Mouse (Mus musculus) G1E (cell line): ENCODE measurements at regions not wholly inside any gene's neighbourhood (a gene's known extent, or its start where the extent isn't known, plus 50 kb on each side); places are given as distances from the start of the nearest gene placed in this dataset.

ENCODE experiments used
- CTCF ChIP-seq: IDR thresholded peaks from 2 replicates; pipeline ENCODE4 v1.5.1; 2012; ENCODE audit warnings: low read depth, low read length, inconsistent platforms, mixed read lengths
- GATA1 ChIP-seq: IDR thresholded peaks from 2 replicates; pipeline ENCODE4 v1.6.1; 2012; ENCODE audit warnings: borderline replicate concordance, low read length, inconsistent platforms, mixed read lengths
- POLR2AphosphoS5 ChIP-seq: IDR thresholded peaks from 2 replicates; pipeline ENCODE4 v1.6.1; 2012; ENCODE audit warnings: low read depth, low read length, inconsistent platforms; ENCODE audit not compliant: insufficient replicate concordance
- TAL1 ChIP-seq: conservative IDR thresholded peaks from 2 replicates; pipeline ENCODE4 v1.6.1; 2012; ENCODE audit warnings: low read depth, low read length, inconsistent platforms, mixed read lengths

DNA sequence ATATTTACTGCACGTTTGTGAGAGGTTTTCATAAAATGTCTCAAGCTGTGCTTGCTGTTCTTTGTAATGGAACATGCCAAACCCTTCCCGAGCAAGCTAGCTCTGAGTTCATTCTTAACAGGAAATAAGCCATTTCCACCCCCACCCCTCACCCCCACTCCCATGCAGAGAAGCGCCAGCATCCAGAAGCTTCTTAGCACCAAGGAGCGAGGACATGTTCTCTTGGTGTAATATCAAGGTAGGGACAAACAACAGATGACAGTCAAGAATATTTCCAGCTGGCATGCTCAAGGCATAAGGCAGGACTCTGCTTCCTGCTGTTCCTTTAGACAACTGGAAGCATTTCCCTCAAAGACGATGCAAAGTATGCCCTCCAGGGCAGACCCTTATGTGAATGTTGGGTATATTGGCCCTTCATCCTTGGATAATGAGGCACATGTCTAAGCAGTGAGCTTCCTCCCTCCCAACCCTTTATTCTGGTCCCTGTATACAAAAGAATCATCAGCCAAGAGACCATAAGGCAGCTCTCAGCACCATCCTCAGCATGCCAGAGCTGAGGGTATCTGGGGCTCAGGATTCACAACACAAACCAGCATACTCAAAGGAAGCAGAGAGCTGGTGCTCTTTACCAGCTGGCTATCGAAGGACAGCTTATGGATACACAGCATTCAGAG, 205.2 kb upstream of the Ppp2r2d start:
- TF ChIP-seq CTCF = no peak
- TF ChIP-seq GATA1 = no peak
- TF ChIP-seq TAL1 = no peak
- TF ChIP-seq POLR2AphosphoS5 = no peak
